Mouse (Mus musculus) kidney, adult 9 months (tissue): ENCODE measurements at regions not wholly inside any gene's neighbourhood (a gene's known extent, or its start where the extent isn't known, plus 50 kb on each side); places are given as distances from the start of the nearest gene placed in this dataset.
A peak's percentile ranks its signal among the peaks of the same experiment; 100 is the strongest.

Source experiments
- DNase-seq: peaks from one replicate; pipeline ENCODE4 v3.0.0; 2022

- no peak for DNase-seq
Measured at GRCm38 (mm10) chr2:75356691-75357375, 302.2 kb upstream of the Hnrnpa3 start.

GRCm38 (mm10) chr2:75357516-75357915 is 301.5 kb upstream of the Hnrnpa3 start:
- DNase-seq, result no peak

- DNase-seq, result no peak
Measured at GRCm38 (mm10) chr2:75360936-75361335, 298.1 kb upstream of the Hnrnpa3 start.

GRCm38 (mm10) chr2:75376666-75377065 is 282.4 kb upstream of the Hnrnpa3 start:
- DNase-seq, result no peak

DNA sequence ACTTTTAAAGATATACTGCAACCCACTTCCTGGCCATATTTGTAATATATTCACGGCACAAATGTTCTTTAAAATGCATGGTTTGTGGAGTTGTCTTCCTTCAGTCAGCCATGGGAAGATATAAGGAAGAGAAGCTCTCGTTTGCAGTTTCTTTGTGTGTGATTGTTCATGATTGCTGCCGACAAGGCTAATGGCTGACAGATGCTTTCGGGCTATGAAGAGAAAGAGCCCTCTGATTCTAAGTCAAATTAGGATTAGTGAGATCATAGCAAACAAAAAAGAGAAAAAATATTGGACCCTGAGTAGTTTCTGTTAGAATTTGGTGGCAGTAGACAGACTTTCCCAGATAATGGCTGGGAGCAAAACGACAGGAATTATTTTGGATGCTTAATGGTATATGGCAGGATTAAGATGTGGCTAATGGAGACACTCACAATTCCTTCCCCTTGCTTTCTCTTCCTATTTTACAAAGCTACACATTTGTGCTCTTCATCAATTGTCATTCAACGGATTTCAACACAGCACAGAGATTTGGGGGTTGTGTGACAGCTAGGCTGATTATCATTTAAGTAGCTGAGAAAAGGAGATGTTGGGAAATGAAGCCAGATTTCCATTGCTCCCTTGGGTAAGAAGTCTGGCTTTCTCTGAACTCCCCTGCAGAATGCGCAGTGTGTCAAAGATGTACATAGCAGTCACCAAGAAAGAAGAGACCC is 273.4 kb upstream of the Hnrnpa3 start:
- no peak for DNase-seq

- DNase-seq, result no peak
Measured at GRCm38 (mm10) chr2:75386636-75387035, 272.4 kb upstream of the Hnrnpa3 start.

DNA sequence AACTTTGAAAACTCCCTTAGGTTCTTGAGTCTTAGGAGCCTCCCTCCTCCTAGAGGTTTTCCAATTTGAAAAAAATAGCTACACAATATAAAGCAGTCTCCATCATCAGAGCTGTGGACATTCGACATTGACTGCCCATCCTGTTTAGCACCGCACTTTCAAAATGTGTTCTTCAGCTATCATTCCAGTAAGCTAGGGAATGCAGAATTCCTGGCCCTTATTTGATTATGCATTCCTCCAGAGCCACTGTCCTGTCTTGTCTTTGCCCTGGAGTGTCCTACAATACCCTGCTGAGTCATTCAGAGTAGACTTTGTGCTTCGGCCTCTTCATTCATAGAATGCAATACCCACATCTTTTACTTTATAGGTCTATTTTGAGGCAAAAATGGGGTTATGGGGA is 267.0 kb upstream of the Hnrnpa3 start:
- DNase-seq, result no peak

DNA sequence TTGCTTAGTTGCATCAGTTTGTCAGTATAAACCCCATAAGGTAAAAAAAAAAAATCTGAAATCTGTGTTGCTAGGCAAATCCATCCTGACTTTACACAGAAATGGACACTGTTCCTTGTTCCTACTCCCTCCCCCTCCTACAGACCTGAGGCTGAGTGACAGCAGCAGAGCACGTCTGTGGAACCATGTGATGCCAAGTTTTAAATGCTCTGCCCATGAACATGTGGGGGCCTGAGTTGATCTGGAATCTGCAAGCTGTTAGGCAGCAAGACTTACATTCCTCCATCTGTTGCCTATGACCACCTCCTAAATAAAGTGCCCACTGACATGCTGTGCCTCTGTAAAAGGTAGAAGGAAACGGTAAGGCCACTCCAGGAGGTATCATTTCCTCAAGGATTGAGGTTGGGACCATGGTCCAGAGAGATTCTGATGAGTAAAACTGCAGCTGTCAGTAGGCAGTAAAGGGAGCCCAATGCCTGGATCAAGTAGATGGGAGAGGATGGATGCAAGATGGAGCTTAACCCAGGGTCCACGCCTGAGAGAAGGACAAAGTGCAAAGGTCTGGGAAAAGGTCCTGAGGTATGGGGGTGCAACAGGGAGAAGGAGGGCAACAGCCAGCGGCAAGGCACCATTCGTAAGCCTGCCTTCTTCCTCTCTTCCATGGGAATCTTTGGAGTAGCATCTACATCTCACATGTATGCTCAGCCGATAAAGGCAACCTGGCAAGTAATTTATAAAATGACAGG is 264.0 kb upstream of the Hnrnpa3 start:
- DNase-seq, result no peak

GRCm38 (mm10) chr2:75396016-75396415 is 263.0 kb upstream of the Hnrnpa3 start:
- DNase-seq, result no peak

DNA sequence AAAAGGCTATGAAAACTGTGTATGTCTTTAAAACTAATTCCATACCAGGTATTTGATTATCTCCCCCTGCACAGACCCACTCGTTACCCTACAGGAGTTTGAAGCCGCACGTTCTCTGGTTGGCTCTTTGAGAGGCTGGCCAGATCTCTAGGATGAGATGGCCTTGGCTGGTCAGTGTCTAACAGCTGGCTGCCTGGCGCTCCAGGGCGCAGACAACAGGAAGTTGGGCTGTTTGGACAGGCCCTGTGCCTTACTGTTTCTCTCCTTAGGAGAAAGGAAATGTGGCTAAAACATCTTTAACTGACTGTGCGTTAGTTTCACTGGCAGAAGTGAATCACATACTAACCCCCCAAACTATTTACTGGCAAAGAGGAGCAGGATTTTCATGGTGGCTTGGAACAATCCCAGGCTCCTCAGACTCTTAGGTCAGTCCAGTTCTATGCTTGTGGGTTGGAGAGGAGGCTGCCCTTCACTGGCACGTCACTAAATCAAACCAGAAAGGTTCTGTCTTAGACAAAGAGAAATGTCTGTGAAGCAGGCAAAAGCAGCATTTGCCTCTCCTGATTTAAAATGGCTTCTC is 258.7 kb upstream of the Hnrnpa3 start:
- no peak for DNase-seq

DNA sequence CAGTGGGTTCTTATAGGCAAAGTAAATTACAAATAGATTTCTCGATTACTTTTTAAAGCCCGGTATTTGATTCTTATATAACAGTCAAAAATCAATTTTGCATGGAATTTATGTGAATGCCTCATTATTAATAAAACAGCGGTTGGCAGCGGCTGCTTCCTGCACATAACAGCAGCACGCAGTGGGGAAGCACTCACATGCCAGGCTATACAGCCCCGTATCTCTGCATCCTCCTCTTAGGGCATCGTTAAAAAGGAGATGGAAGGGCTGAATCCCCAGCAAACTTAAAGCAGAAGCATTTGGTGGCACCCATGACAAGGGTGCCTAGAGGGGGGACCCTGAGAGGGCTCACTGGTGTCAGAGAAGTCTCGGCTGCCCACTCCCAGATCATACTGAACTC is 255.3 kb upstream of the Hnrnpa3 start:
- DNase-seq, result no peak

DNA sequence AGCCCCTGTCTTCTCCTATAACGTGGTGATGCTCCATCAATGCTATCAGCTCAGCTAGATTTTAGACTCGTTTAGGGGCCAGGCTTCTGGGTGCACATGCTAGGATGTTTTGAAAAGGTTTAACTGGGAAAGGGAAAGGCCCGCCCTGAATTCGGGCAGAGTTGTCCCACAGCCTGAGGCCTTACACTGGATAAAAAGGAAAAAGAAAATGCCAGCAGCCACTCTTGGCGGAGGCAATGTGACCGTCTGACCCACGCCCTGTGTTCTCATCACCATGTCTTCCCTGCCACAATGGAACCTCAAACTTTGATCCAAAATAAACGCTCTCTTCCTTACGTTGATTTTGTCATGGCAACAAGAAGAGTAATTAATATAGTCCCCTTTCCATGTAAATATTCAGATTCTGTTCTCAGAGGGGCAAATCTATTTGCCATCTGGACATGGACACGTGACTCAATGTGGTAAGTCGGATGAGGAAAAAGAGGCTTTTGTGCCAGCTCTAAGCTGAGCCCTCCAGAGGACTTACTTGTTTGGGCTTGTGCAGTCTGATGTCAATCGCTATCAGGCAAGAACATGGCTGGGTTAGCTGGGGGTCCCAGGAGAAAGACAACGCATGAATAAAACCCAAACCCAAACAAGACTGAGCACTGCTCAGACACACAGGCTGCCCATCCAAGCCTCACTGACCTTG is 253.4 kb upstream of the Hnrnpa3 start:
- DNase-seq, result no peak

- no peak for DNase-seq
Measured at GRCm38 (mm10) chr2:75406721-75407455, 252.2 kb upstream of the Hnrnpa3 start.

DNA sequence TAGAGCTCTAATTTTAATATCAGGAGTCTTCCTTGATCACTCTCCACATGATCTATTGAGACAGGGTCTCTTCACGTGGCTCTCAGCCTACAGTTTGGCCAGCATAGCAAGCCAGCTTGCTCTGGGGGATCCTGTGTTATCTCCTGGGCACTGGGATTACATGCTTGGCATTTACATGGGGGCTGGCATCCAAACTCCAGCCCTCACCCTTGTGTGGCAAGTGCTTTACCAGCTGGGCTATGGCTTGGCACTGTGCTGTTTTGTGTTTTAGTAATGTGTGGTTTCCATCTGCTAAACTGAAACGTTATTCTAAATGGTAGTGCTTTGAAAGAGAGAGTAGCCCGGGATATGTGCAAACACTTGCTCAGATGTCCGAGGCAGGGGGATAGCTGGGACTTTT is 251.5 kb upstream of the Hnrnpa3 start:
- no peak for DNase-seq

GRCm38 (mm10) chr2:75408016-75408415 is 251.0 kb upstream of the Hnrnpa3 start:
- no peak for DNase-seq

- no peak for DNase-seq
Measured at GRCm38 (mm10) chr2:75409806-75410205, 249.3 kb upstream of the Hnrnpa3 start.

GRCm38 (mm10) chr2:75412735-75413134 is 246.3 kb upstream of the Hnrnpa3 start:
- no peak for DNase-seq

GRCm38 (mm10) chr2:75418689-75419088 is 240.4 kb upstream of the Hnrnpa3 start:
- DNase-seq, result no peak

DNA sequence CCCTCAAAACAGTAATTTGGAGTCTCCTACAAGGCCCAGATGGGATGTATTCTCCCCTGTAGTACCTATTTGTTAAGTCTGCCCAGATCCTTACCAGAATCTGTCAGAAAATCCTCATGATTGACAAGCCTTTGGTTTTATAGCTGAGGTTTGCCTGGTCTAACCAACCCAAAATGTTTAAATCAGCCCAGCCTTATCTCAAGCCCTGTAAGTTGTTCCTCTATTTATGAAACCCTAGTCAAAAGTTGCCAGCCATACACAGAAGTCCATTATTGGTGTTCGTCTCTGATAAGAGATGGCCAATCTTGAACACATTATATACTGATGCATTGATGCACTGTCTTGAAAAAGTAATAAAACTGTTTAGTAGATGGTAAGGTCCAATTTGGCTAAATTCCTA is 239.9 kb upstream of the Hnrnpa3 start:
- DNase-seq, result no peak

- no peak for DNase-seq
Measured at GRCm38 (mm10) chr2:75422798-75423685, 236.0 kb upstream of the Hnrnpa3 start.

GRCm38 (mm10) chr2:75423872-75424271 is 235.2 kb upstream of the Hnrnpa3 start:
- peak; percentile 2 for DNase-seq
